Mouse (Mus musculus): ENCODE measurements around the gene Prrx1. TPM values are rescaled to one million over a fixed set of nuclear protein-coding genes. Genes with fewer than 3 reads are reported as not detected.

Gene Prrx1
- polyA plus RNA-seq, 1 experiment from 2014 or later = 193 TPM

DNA sequence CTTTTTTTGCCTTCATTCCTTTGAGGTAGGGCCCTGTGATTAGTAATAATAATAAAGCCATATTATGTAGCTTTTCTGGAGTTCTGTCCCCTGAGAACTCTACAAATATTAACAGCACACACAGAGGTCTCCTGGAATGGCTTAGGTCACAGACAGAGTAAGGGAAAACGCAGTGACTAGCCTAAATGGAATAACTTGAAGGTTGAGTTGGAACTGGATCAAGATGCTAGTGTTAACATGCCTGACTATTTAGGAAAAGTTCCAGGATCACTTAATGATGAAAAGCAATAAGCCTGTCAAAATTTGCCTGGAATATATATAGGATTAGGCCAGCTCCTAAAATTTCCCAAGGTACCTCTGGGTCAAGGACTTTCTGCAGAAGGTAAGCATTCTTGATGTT lies 28.0 kb downstream of the Prrx1 start:
- H3K9me3 ChIP-seq (ENCODE audit: control insufficient read depth, low read length) = no peaks in the 10 kb centered on the region
- no peak overlapping the region for H3K4me2 ChIP-seq (ENCODE audit: low read depth, severe bottlenecking)
- H3K4me3 ChIP-seq (ENCODE audit: low read depth, low read length) = no peak overlapping the region
- H3K27ac ChIP-seq (replicated peaks; ENCODE audit: low read depth, low read length) = no peak overlapping the region
- no peaks in the 10 kb centered on the region; the same call in 1 of the 2 replicates for H3K36me3 ChIP-seq (ENCODE audit: control insufficient read depth, insufficient read depth, low read length)
- peaks cover 36% of the 10 kb centered on the region for H3K4me1 ChIP-seq (ENCODE audit: control insufficient read depth, insufficient read depth, low read length)
- WGBS = 49% methylated on average over 1 of the region's 1 CpGs
- H3K27me3 ChIP-seq (ENCODE audit: control insufficient read depth, insufficient read depth, low read length) = no peaks in the 10 kb centered on the region
- DNase-seq (ENCODE audit: low spot score) = no peak
- no peak for ATAC-seq (ENCODE audit: insufficient number of reproducible peaks, low FRiP score, low TSS enrichment, low read depth)
- no peak overlapping the region for H3K9ac ChIP-seq (ENCODE audit: low read length)

DNA sequence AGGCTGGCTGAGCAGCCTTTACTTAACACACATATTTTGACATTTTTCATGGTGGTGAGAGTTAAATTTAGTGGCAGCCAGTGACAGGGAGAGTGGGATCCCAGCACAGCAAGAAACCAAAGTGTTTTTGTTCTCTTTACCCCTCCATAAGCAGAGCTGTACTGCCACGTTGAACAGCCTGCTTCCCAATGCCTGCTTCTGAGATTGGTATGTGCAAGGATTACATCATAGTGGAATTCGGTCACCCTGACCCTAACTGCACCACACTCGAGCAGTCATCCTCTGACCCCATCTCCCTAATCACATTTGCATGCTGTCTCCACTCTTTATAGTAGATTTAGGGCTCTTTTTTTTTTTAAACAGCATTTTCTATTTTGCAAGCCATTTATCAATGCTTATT lies 28.4 kb downstream of the Prrx1 start:
- no peak for DNase-seq (ENCODE audit: low spot score)
- Histone ChIP-seq H3K9me3 (ENCODE audit: control insufficient read depth, low read length) (no peaks in the 10 kb centered on the region), H3K27me3 (ENCODE audit: control insufficient read depth, insufficient read depth, low read length) (no peaks in the 10 kb centered on the region), H3K4me3 (ENCODE audit: low read depth, low read length) (no peak overlapping the region), H3K9ac (ENCODE audit: low read length) (no peak overlapping the region), H3K36me3 (ENCODE audit: control insufficient read depth, insufficient read depth, low read length) (no peaks in the 10 kb centered on the region; the same call in 1 of the 2 replicates), H3K27ac (replicated peaks; ENCODE audit: low read depth, low read length) (0 out of 2 replicates have a peak overlapping the region, but pooled peaks have one; percentile 56), H3K4me1 (ENCODE audit: control insufficient read depth, insufficient read depth, low read length) (peaks cover 33% of the 10 kb centered on the region), H3K4me2 (ENCODE audit: low read depth, severe bottlenecking) (no peak overlapping the region)
- ATAC-seq (ENCODE audit: insufficient number of reproducible peaks, low FRiP score, low TSS enrichment, low read depth) = no peak
- WGBS = 34% methylated on average over 3 of the region's 3 CpGs

DNA sequence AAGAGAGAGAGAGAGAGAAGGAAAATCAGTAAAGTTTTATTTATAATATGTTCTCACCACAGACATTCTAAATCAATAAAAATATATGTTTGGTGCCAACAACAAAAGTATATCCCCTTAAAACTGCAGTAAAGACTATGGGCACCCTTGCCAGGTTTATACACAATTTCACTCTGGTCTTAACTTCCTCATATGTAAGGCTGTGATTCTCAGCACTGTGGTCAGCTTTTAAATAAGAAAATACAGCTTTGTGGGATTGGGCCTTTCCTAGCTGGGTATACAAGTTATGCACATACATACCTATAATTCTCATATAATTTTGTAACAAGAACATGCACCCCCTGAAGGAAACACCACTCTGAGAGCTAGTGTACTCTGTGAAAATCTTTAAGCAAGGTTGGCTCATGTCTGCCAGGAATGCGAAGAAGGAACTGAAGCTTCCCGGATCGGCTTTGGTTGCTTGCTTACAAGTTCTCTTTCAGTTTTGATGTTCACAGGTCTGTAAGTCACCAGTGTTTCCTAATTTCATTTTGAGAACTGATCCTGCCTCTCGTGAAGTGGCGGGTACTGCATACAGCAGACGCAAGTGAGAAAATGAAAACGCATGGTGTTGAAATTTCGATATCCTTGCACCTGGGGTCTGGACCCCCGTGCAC lies 29.4 kb downstream of the Prrx1 start:
- ATAC-seq (ENCODE audit: insufficient number of reproducible peaks, low FRiP score, low TSS enrichment, low read depth) = no peak
- H3K4me2 ChIP-seq (ENCODE audit: low read depth, severe bottlenecking) = no peak overlapping the region
- H3K9ac ChIP-seq (ENCODE audit: low read length) = no peak overlapping the region
- no peak overlapping the region for H3K27ac ChIP-seq (replicated peaks; ENCODE audit: low read depth, low read length)
- H3K9me3 ChIP-seq (ENCODE audit: control insufficient read depth, low read length) = no peaks in the 10 kb centered on the region
- no peak for DNase-seq (ENCODE audit: low spot score)
- no peak overlapping the region for H3K4me3 ChIP-seq (ENCODE audit: low read depth, low read length)
- peaks cover 28% of the 10 kb centered on the region for H3K4me1 ChIP-seq (ENCODE audit: control insufficient read depth, insufficient read depth, low read length)
- 78% methylated on average over 9 of the region's 9 CpGs for WGBS
- no peaks in the 10 kb centered on the region for H3K27me3 ChIP-seq (ENCODE audit: control insufficient read depth, insufficient read depth, low read length)
- no peaks in the 10 kb centered on the region; the same call in 1 of the 2 replicates for H3K36me3 ChIP-seq (ENCODE audit: control insufficient read depth, insufficient read depth, low read length)

DNA sequence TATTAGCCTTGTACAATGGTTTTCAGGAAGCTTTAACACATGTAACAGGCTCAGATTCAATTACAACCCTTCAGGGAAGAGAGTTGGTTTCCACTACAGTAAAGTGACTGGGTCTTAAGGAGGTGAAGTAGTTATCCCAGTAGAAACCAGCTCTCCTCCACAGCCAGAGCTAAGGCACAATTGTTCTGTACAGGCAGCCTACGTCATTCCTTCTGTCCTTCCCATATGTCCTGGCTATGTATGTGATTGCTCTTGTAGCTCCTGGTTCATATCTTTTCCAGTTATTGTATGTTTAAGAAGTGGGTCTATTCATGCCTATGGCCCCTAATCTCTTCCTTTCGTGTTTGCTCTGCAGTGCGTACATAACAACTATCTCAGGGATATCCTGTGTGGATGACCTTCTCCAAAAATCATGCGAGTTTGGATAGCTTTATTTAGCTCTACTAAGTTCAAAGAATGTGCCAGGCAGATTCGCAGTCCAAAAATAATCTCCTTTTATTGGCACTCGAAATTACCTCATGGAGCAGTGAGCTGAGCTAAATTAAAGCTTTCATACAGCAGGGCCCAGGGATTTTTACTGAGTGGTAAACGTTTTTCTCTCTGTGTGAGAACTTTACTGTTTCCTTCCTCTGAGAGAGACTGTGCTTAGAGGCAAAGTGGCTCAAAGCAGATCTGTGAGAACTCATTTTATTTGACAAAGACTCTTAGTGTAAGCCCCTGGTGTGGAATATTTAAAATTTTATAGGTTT lies 31.9 kb downstream of the Prrx1 start:
- Histone ChIP-seq H3K4me3 (ENCODE audit: low read depth, low read length) (no peak overlapping the region), H3K27ac (replicated peaks; ENCODE audit: low read depth, low read length) (no peak overlapping the region), H3K36me3 (ENCODE audit: control insufficient read depth, insufficient read depth, low read length) (no peaks in the 10 kb centered on the region; the same call in 1 of the 2 replicates), H3K9ac (ENCODE audit: low read length) (no peak overlapping the region), H3K9me3 (ENCODE audit: control insufficient read depth, low read length) (no peaks in the 10 kb centered on the region), H3K4me1 (ENCODE audit: control insufficient read depth, insufficient read depth, low read length) (peaks cover 26% of the 10 kb centered on the region), H3K4me2 (ENCODE audit: low read depth, severe bottlenecking) (no peak overlapping the region), H3K27me3 (ENCODE audit: control insufficient read depth, insufficient read depth, low read length) (no peaks in the 10 kb centered on the region)
- ATAC-seq (ENCODE audit: insufficient number of reproducible peaks, low FRiP score, low TSS enrichment, low read depth) = no peak
- no peak for DNase-seq (ENCODE audit: low spot score)
- 63% methylated on average over 7 of the region's 7 CpGs for WGBS

DNA sequence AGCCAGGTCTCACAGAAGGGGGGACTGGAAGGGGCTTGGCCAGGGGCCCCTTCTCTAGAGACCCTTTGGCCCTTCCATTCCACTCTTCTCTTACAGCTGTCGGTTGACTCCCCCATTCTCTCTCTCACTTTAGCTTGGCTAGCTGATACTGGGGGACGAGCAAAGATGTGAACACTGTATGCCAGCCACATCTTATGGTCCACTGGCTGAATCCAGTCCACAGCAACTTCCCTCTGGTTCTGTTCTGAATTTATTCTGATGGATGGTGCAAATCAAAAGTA lies 32.7 kb downstream of the Prrx1 start:
- H3K27ac ChIP-seq (replicated peaks; ENCODE audit: low read depth, low read length) = no peak overlapping the region
- no peak overlapping the region for H3K4me3 ChIP-seq (ENCODE audit: low read depth, low read length)
- WGBS = 59% methylated on average over 2 of the region's 2 CpGs
- no peak overlapping the region for H3K9ac ChIP-seq (ENCODE audit: low read length)
- H3K27me3 ChIP-seq (ENCODE audit: control insufficient read depth, insufficient read depth, low read length) = no peaks in the 10 kb centered on the region
- H3K36me3 ChIP-seq (ENCODE audit: control insufficient read depth, insufficient read depth, low read length) = no peaks in the 10 kb centered on the region; the same call in 1 of the 2 replicates
- ATAC-seq (ENCODE audit: insufficient number of reproducible peaks, low FRiP score, low TSS enrichment, low read depth) = no peak
- DNase-seq (ENCODE audit: low spot score) = no peak
- no peak overlapping the region for H3K4me2 ChIP-seq (ENCODE audit: low read depth, severe bottlenecking)
- H3K9me3 ChIP-seq (ENCODE audit: control insufficient read depth, low read length) = no peaks in the 10 kb centered on the region
- H3K4me1 ChIP-seq (ENCODE audit: control insufficient read depth, insufficient read depth, low read length) = peaks cover 22% of the 10 kb centered on the region

DNA sequence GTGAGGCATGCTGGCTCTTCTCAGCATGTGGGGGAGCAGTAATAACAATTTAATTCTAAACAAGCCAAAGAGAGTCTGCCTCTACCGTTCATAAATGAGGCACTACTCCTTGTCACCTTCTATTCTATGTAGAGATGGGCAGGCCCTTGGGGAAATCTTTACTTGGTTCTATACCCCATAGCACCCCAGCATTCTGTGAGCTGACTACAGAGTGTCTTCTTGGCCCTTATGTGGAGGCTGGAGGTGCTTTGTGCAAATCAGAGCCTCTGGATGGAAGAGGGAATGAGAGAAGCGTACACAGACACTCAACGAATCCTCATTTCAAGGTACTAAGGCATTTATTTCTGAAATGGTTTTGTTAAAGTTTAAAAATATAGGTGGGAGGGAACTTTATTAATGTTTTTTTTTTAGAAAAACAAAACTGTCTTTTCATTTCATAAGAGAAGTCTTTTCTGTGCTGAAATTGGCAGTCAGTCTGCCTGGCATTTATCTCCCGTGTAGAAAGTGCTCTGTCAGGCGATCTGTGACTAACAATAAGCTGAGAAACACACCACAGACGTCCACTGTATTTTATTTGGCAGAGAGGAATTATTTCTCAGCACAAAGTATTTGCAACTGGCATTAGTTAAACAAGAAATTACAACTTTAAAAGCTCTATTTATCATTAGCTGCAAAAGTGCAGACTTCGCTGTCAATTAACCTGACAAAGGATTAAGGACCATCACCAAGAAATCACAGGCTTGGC lies 33.2 kb downstream of the Prrx1 start:
- Histone ChIP-seq H3K36me3 (ENCODE audit: control insufficient read depth, insufficient read depth, low read length) (no peaks in the 10 kb centered on the region; the same call in 1 of the 2 replicates), H3K9me3 (ENCODE audit: control insufficient read depth, low read length) (no peaks in the 10 kb centered on the region), H3K4me1 (ENCODE audit: control insufficient read depth, insufficient read depth, low read length) (peaks cover 18% of the 10 kb centered on the region), H3K4me3 (ENCODE audit: low read depth, low read length) (no peak overlapping the region), H3K9ac (ENCODE audit: low read length) (no peak overlapping the region), H3K27ac (replicated peaks; ENCODE audit: low read depth, low read length) (no peak overlapping the region), H3K27me3 (ENCODE audit: control insufficient read depth, insufficient read depth, low read length) (no peaks in the 10 kb centered on the region), H3K4me2 (ENCODE audit: low read depth, severe bottlenecking) (no peak overlapping the region)
- ATAC-seq (ENCODE audit: insufficient number of reproducible peaks, low FRiP score, low TSS enrichment, low read depth) (no peak), DNase-seq (ENCODE audit: low spot score) (no peak)
- 68% methylated on average over 7 of the region's 7 CpGs for WGBS

DNA sequence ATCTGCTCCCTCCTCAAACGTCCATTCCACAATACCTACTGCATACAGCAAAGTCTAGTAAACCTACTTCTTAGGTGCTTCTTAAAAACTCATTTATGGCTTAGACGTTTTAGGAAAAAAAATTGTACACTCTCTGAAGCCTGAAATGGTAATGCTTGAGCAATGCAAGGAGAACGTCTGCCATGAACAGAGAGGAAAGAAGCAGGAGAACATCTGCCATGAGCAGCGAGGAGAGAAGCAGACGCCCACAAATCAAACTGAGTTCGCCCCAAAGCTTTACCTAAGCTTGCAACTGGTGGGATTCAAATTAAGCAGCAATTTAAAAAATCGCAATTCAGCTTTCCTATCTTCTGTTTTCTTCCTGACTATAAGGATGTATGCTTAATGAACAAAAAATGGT lies 36.4 kb downstream of the Prrx1 start:
- ATAC-seq (ENCODE audit: insufficient number of reproducible peaks, low FRiP score, low TSS enrichment, low read depth) (no peak), DNase-seq (ENCODE audit: low spot score) (no peak)
- Histone ChIP-seq H3K27me3 (ENCODE audit: control insufficient read depth, insufficient read depth, low read length) (no peaks in the 10 kb centered on the region), H3K4me3 (ENCODE audit: low read depth, low read length) (no peak overlapping the region), H3K9ac (ENCODE audit: low read length) (no peak overlapping the region), H3K36me3 (ENCODE audit: control insufficient read depth, insufficient read depth, low read length) (no peaks in the 10 kb centered on the region; the same call in 1 of the 2 replicates), H3K4me1 (ENCODE audit: control insufficient read depth, insufficient read depth, low read length) (peaks cover 3% of the 10 kb centered on the region; the same call in 1 of the 2 replicates), H3K9me3 (ENCODE audit: control insufficient read depth, low read length) (no peaks in the 10 kb centered on the region), H3K27ac (replicated peaks; ENCODE audit: low read depth, low read length) (no peak overlapping the region), H3K4me2 (ENCODE audit: low read depth, severe bottlenecking) (no peak overlapping the region)
- WGBS = 83% methylated on average over 7 of the region's 7 CpGs

DNA sequence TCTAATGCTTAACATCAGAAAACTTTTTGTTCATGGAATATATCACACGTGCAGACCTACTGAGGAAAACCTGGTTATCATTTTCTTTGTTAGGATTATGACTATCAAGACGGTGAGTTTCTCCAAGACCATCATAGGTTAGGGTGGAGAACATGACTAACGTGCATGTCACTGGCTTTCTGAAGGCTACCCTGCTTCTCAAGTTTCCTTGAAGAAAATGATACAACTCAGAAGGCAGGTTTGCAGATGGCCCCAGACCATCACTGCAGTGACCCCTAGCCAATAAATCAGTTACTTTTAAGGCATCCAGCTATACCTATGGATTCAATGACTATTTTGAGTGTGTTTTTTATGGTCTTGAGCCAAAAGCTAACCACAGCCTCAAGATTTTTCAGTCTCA lies 38.6 kb downstream of the Prrx1 start:
- H3K4me1 ChIP-seq (ENCODE audit: control insufficient read depth, insufficient read depth, low read length) = no peaks in the 10 kb centered on the region
- no peak for DNase-seq (ENCODE audit: low spot score)
- no peaks in the 10 kb centered on the region for H3K9me3 ChIP-seq (ENCODE audit: control insufficient read depth, low read length)
- no peak for ATAC-seq (ENCODE audit: insufficient number of reproducible peaks, low FRiP score, low TSS enrichment, low read depth)
- H3K4me2 ChIP-seq (ENCODE audit: low read depth, severe bottlenecking) = no peak overlapping the region
- H3K27me3 ChIP-seq (ENCODE audit: control insufficient read depth, insufficient read depth, low read length) = no peaks in the 10 kb centered on the region
- H3K36me3 ChIP-seq (ENCODE audit: control insufficient read depth, insufficient read depth, low read length) = no peaks in the 10 kb centered on the region; the same call in 1 of the 2 replicates
- no peak overlapping the region for H3K9ac ChIP-seq (ENCODE audit: low read length)
- 90% methylated on average over 3 of the region's 3 CpGs for WGBS
- no peak overlapping the region for H3K27ac ChIP-seq (replicated peaks; ENCODE audit: low read depth, low read length)
- H3K4me3 ChIP-seq (ENCODE audit: low read depth, low read length) = no peak overlapping the region

Measured in limb, embryonic 11.5 days (tissue).